Mouse (Mus musculus) layer of hippocampus, adult 11-12 months (tissue): ENCODE data around the gene Gjb1.
"Not testable (repeated sequence)": the region's sequence is repeated elsewhere in the genome, so short reads cannot be mapped to it uniquely, and the experiment has no call there.

Experiments used
- DNase-seq: peaks from one replicate; pipeline ENCODE4 v3.0.0; 2022; ENCODE audit warnings: low spot score

Gene Gjb1

DNA sequence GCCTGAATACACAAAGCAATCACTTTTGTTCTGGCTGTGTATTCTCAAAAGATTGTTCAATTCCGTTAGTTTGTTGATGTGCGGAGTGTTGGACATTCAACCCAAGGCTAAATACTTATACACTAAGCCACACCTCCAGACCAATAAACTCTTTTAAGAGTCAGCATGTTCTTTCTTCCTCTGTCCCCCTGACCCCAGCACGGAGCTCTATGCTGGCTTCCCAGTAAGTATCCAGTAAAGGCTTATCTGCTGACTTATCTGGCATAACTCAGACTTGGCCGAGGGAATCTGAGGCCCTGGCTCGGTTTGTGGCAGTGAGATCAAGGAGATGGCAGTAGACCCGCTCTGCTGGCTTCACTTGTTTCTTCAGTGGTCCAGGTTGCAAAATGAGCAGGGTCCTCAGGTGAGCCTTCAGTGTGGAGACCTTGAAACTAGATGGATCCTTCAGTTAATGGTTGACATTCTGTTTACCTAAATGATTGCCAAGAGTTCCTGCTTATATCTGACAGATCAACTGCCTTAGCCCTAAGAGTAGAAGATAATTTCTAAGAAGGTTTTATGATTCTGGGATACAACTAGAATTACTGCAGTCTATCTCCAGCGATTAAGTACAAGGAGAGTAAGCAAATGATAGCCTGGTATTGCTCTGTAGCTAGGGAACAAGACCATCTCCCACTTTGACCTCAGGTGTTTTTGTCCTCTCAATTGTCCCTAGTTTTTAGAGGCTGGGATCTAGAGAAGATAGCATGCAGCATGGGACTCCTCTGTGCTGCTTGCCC is at the start of gene Gjb1:
Gene Gjb1, plus strand, starts transcription at position 189 of the 779 bp plus-strand sequence.
- DNase-seq = no peak

- peak; percentile 74 for DNase-seq
Measured at GRCm38 (mm10) chrX:101329372-101330028, 46.7 kb upstream of the Gjb1 start.

- no peak for DNase-seq
Measured at GRCm38 (mm10) chrX:101332031-101332374, 44.2 kb upstream of the Gjb1 start.

DNA sequence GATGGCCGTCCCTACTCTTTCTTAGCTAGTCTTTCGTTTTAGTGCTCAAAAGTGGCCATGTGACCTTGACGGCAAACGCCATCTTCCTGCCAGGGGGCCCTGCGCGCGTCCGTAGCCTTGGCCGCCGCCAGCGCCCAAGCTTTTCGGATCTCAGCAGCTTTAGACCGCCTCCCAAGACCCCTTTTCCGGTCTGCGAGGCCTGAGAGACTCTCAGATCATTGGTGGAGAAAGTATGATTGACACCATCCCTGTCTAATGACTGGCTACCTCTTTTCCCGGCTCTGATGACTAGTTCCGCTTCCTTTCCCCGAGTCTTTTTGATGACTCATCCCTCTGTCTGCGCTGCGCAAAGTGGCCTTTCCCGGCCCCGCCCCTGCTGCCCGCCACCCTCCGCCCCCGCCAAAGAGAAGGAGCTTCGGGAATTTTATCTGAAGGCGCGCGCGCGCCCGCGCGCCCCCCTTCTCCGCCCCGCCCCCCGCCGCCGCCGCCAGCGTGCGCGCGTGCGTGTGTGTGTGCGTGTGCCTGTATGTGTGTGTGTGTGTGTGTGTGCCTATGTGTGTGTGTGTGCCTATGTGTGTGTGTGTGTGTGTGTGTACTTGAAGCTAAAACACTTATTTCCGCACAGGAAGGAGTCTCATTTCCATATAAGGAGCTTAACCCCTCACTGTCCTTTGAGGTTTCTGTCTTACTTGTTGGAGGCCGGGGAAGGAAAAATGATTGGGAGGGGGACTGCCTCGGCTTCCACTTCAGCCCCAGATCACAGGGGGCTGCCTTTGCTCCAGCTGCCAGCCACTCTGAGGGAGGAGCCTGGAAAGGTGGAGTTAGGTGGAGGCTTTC is 43.6 kb upstream of the Gjb1 start:
- peak; percentile 86 for DNase-seq

GRCm38 (mm10) chrX:101334606-101335005 is 41.6 kb upstream of the Gjb1 start:
- peak; percentile 20 for DNase-seq

DNA sequence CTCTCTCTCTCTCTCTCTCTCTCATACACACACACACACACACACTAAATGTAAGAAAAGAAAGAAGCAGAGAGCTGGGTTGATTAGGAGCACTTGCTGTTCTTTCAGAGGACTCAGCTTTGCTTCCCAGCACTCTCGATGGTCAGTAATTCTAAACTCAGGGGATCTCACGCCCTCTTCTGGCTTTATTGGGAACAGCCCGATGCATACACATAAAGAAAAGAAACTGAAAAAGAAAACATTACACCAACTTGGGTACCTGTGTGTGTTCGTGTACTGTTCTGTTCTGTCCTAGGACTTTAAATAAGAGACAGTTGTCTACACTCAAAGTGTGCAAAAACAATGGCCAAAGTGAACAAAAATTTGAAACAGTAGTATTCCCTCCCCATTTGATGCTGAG is 37.5 kb upstream of the Gjb1 start:
- no peak for DNase-seq

- not testable (repeated sequence) for DNase-seq
Measured at GRCm38 (mm10) chrX:101342837-101343236, 33.3 kb upstream of the Gjb1 start.

DNA sequence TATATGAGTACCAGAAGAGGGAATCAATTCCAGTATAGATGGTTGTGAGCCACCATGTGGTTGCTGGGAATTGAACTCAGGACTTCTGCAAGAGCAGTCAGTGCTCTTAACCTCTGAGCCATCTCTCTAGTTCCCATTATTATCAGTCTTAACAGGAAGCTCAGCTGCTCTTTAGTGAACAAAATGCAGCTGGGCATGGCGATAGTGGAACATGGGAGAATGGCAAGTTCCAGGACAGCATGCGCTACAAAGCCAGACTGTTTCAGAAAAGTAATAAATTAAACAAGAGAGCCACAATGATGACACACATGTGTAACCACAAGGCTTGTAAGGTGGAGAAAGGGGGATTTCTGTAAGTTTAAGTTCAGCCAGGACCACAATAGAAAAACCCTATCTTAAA is 30.7 kb upstream of the Gjb1 start:
- DNase-seq = no peak

DNA sequence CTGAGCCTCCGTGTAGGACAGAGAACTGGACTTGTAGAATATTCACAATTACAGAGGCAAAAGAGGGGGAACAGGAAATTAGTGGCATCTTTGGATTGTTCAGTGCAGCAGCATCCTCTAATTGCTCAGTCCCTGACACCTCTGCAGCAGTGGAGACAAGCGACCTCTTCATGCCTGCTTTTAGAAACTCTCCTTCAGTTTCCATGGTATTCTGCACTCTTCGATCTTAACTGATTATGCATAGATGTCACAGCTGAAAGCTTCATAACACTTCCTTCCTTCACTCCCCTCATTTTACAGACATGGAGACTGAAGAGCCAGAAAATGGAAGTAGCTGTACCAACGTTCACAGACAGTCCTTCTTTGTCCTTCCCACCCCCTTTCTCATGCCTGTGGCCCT is 29.7 kb upstream of the Gjb1 start:
- DNase-seq = no peak

GRCm38 (mm10) chrX:101351188-101351587 is 25.0 kb upstream of the Gjb1 start:
- DNase-seq = no peak

DNA sequence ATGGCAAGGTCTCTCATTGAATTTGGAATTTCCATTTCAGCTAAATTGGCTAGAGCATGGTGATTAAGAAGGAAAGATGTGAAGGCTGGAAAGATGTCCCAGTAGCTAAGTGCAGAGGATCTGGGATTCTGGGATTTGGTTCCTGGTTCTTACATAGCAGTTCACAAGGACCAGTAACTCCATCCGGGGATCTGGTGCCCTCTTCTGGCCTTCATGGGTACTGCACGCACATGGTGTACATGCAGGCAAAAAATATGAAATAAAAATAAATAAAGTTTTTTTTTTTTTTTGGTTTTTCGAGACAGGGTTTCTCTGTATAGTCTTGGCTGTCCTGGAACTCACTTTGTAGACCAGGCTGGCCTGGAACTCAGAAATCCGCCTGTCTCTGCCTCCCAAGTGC is 17.3 kb upstream of the Gjb1 start:
- DNase-seq = not testable (repeated sequence)

GRCm38 (mm10) chrX:101369001-101369400 is 7.2 kb upstream of the Gjb1 start:
- DNase-seq = no peak

DNA sequence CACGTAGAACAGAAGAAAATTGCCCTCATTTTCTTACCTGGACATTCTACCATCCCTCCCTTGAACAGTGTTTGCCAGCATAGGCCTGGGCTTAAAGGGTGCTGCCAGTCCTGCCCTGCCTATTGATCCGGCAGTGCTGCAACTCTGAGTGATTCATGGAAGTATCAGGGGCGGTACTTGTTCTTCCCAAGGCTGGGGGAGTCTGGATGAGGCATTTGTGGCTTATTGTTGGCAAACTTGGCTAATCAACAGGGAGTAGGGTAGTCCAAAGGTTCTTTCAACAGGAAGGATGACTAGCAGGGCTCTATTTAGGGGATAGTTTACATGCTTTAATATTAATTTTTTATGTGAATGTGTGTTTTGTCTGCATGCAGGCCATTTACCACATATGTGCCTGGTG is 5.6 kb upstream of the Gjb1 start:
- no peak for DNase-seq

DNA sequence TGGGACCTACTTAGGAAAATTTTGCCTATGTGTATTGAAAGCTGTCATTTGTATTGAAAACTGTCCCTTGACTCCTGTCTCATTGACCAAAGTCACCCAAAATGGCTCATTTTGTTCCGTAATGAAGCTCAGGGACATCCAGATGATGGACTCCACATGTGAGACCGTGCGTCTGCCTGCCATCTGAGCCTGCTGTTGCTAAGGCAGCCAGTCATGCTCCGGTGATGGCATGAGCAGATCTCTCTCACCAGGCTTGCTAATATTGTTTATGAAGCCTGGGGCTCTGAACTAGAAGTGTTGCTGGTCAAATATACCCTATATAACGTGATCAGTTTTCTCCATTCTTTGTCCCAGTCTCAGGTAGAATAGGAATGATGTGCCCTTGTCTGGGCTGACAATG is 3.2 kb upstream of the Gjb1 start:
- no peak for DNase-seq

GRCm38 (mm10) chrX:101377076-101377475 is 898 bp downstream of the Gjb1 start:
- DNase-seq = no peak

- no peak for DNase-seq
Measured at GRCm38 (mm10) chrX:101379744-101380143, 3.6 kb downstream of the Gjb1 start.

GRCm38 (mm10) chrX:101383455-101383854 is 7.3 kb downstream of the Gjb1 start:
- DNase-seq = peak; percentile 25

DNA sequence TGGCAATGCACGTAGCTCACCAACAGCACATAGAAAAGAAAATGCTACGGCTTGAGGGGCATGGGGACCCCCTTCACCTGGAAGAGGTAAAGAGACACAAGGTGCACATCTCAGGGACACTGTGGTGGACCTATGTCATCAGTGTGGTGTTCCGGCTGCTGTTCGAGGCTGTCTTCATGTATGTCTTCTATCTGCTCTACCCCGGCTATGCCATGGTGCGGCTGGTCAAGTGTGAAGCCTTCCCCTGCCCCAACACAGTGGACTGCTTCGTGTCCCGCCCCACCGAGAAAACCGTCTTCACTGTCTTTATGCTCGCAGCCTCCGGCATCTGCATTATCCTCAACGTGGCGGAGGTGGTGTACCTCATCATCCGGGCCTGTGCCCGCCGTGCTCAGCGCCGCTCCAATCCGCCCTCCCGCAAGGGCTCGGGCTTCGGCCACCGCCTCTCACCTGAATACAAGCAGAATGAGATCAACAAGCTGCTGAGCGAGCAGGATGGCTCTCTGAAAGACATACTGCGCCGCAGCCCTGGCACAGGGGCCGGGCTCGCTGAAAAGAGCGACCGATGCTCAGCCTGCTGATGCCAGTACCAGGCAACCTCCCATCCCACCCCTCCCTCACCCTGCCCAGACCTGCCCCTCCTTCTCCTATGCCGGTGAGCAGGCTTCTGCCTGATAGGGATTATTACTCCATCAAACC is 8.4 kb downstream of the Gjb1 start:
- DNase-seq = no peak

GRCm38 (mm10) chrX:101386222-101386621 is 10.0 kb downstream of the Gjb1 start:
- no peak for DNase-seq

- DNase-seq = peak; percentile 12
Measured at GRCm38 (mm10) chrX:101388866-101389537, 12.8 kb downstream of the Gjb1 start.

- no peak for DNase-seq
Measured at GRCm38 (mm10) chrX:101394341-101394740, 18.2 kb downstream of the Gjb1 start.

GRCm38 (mm10) chrX:101396459-101396858 is 20.3 kb downstream of the Gjb1 start:
- DNase-seq = no peak
